Comparison of ENCODE assay signal across 33 mouse cellular contexts in genomic region chr13:112645529-112646186, GRCm38 (mm10). TPM values are rescaled to one million over a fixed set of nuclear protein-coding genes. Genes with fewer than 3 reads are reported as not detected.
DNase-seq lines count a peak whose midpoint lies in the region; ATAC-seq and TF ChIP-seq lines count a peak whose summit lies in the region.
"Had no signal": no experiment of that assay in that cellular context is flagged by ENCODE, and none has a peak within 500 bp of the region (broad histone marks: within the 10 kb centered on the region; RNA-seq: fewer than 3 reads in every experiment).

No protein-coding gene starts in this region.

- H3K4me1 ChIP-seq in MEL (ENCODE audit: control insufficient read depth in 1 of 2, insufficient read depth in 2 of 2, low read length in 2 of 2), result peaks cover 24 to 53% of the 10 kb centered on the region in 2 experiments
- H3K4me1 ChIP-seq in liver, embryonic 12.5 days, result peaks cover 33% of the 10 kb centered on the region
- no peaks in the 10 kb centered on the region; the same call in 1 of the 2 replicates for H3K4me1 ChIP-seq in liver, postnatal 0 days (ENCODE audit: insufficient read depth)
- H3K4me1 ChIP-seq: embryonic facial prominence, embryonic 13.5 days; forebrain, embryonic 12.5 days; intestine, embryonic 15.5 days; neural tube, embryonic 12.5 days had no signal

- TF ChIP-seq EP300 in MEL (IDR thresholded peaks at IDR 0.05; ENCODE audit: low read depth in 1 of 2, low read length in 2 of 2), result peak; percentile 93 to 95
- peak; percentile 90 for TF ChIP-seq EP300 in liver, postnatal 0 days (IDR thresholded peaks at IDR 0.05; ENCODE audit: low read depth)

- H3K36me3 ChIP-seq in MEL (ENCODE audit: control insufficient read depth in 1 of 2, insufficient read depth in 2 of 2, low read length in 2 of 2), result peaks cover 0 to 50% of the 10 kb centered on the region in 2 experiments; a peak in 2 of 4 replicates
- no peaks in the 10 kb centered on the region for H3K36me3 ChIP-seq in liver, embryonic 12.5 days
- H3K36me3 ChIP-seq in liver, postnatal 0 days (replicated peaks; ENCODE audit: insufficient read depth, low read length), result no peaks in the 10 kb centered on the region
- H3K36me3 ChIP-seq: embryonic facial prominence, embryonic 13.5 days; forebrain, embryonic 12.5 days; intestine, embryonic 15.5 days; neural tube, embryonic 12.5 days had no signal

- ATAC-seq in liver, embryonic 12.5 days, result peak; percentile 92
- ATAC-seq in liver, postnatal 0 days, result peak; percentile 72
- ATAC-seq: hindbrain, postnatal 0 days; intestine, embryonic 15.5 days had no signal

- H3K27me3 ChIP-seq in MEL (ENCODE audit: control insufficient read depth in 1 of 2, insufficient read depth in 2 of 2, low read length in 2 of 2), result no peaks in the 10 kb centered on the region
- H3K27me3 ChIP-seq in liver, embryonic 12.5 days (replicated peaks), result no peaks in the 10 kb centered on the region
- no peaks in the 10 kb centered on the region for H3K27me3 ChIP-seq in liver, postnatal 0 days (ENCODE audit: insufficient read depth, low read length)
- H3K27me3 ChIP-seq: CH12.LX; embryonic facial prominence, embryonic 13.5 days; forebrain, embryonic 12.5 days; intestine, embryonic 15.5 days; neural tube, embryonic 12.5 days had no signal

- no peak for TF ChIP-seq CTCF in MEL (IDR thresholded peaks at IDR 0.05 in 2 of 3, conservative IDR thresholded peaks at IDR 0.05 in 1 of 3; ENCODE audit: control insufficient read depth in 1 of 3, insufficient read depth in 1 of 3, low read depth in 2 of 3, low read length in 3 of 3, poor library complexity in 1 of 3, severe bottlenecking in 1 of 3)
- TF ChIP-seq CTCF in liver, postnatal 0 days (IDR thresholded peaks at IDR 0.05; ENCODE audit: low read depth), result no peak

- H3K27ac ChIP-seq in MEL (ENCODE audit: control insufficient read depth, low read depth, low read length), result peak overlapping the region; percentile 88
- H3K27ac ChIP-seq in liver, embryonic 12.5 days, result peak overlapping the region; percentile 76
- no peak overlapping the region for H3K27ac ChIP-seq in liver, postnatal 0 days (ENCODE audit: low read depth)
- H3K27ac ChIP-seq: embryonic facial prominence, embryonic 13.5 days; forebrain, embryonic 12.5 days; hindbrain, postnatal 0 days; intestine, embryonic 15.5 days; kidney, postnatal 0 days; macrophage; neural tube, embryonic 12.5 days had no signal

- H3K9ac ChIP-seq in MEL (ENCODE audit: control insufficient read depth, low read depth, low read length, poor library complexity, severe bottlenecking), result no peak overlapping the region; the same call in 1 of the 2 replicates
- H3K9ac ChIP-seq in liver, embryonic 12.5 days, result no peak overlapping the region
- no peak overlapping the region for H3K9ac ChIP-seq in liver, postnatal 0 days (replicated peaks)
- H3K9ac ChIP-seq: embryonic facial prominence, embryonic 13.5 days; forebrain, embryonic 12.5 days; intestine, embryonic 15.5 days; neural tube, embryonic 12.5 days had no signal

- 93% methylated on average over 1 of the region's 1 CpGs for WGBS in liver, embryonic 12.5 days (ENCODE audit: insufficient replicate concordance)
- whole genome bisulfite sequencing in liver, postnatal 0 days (ENCODE audit: insufficient replicate concordance), result 70% methylated on average over 1 of the region's 1 CpGs

- H3K9me3 ChIP-seq in MEL (replicated peaks; ENCODE audit: insufficient read depth, low read length), result no peaks in the 10 kb centered on the region
- no peaks in the 10 kb centered on the region for H3K9me3 ChIP-seq in liver, embryonic 12.5 days (replicated peaks)
- H3K9me3 ChIP-seq in liver, postnatal 0 days (ENCODE audit: low read length), result no peaks in the 10 kb centered on the region
- H3K9me3 ChIP-seq: embryonic facial prominence, embryonic 13.5 days; forebrain, embryonic 12.5 days; intestine, embryonic 15.5 days; neural tube, embryonic 12.5 days had no signal

- peak overlapping the region; percentile 5; the same call in 1 of the 2 replicates for H3K4me2 ChIP-seq in liver, embryonic 12.5 days
- H3K4me2 ChIP-seq in liver, postnatal 0 days (ENCODE audit: low read depth, low read length), result no peak overlapping the region
- H3K4me2 ChIP-seq: embryonic facial prominence, embryonic 13.5 days; forebrain, embryonic 12.5 days; intestine, embryonic 15.5 days; midbrain, embryonic 11.5 days; neural tube, embryonic 12.5 days had no signal

- TF ChIP-seq RAD21 in MEL (IDR thresholded peaks at IDR 0.05; ENCODE audit: low read depth, low read length), result no peak

- DNase-seq in A20 (ENCODE audit: low read depth, low spot score) (peak; percentile 26), MEL (ENCODE audit: low read depth, low spot score) (peak; percentile 66)
- DNase-seq in liver, postnatal 0 days, result no peak
- DNase-seq in lung, postnatal 10 days, result no peak
- no peak for DNase-seq in lung, postnatal 25 days (ENCODE audit: low spot score)
- no peak for DNase-seq in thymus, adult 18-20 months
- DNase-seq: adrenal gland, postnatal 14 days; cerebellum, adult 11-12 months; cerebellum, adult 9-11 months; gastrocnemius, postnatal 10 days; heart, postnatal 14 days; kidney, adult 2 months; kidney, postnatal 4 days; thymus, postnatal 25 days had no signal

- no peaks in the 10 kb centered on the region for H3K79me2 ChIP-seq in MEL (ENCODE audit: control insufficient read depth, insufficient read depth, low read length, poor library complexity)

- TF ChIP-seq POLR2A in MEL (IDR thresholded peaks at IDR 0.05; ENCODE audit: control insufficient read depth in 1 of 2, insufficient read depth in 1 of 2, low read depth in 1 of 2, low read length in 2 of 2, poor library complexity in 1 of 2), result no peak

- H3K4me3 ChIP-seq in MEL (ENCODE audit: control insufficient read depth in 1 of 2, insufficient read depth in 1 of 2, low read depth in 2 of 2, low read length in 2 of 2), result no peak overlapping the region
- no peak overlapping the region for H3K4me3 ChIP-seq in liver, embryonic 12.5 days
- H3K4me3 ChIP-seq in liver, postnatal 0 days (ENCODE audit: low read depth, low read length), result no peak overlapping the region
- H3K4me3 ChIP-seq: embryonic facial prominence, embryonic 13.5 days; erythroblast, embryonic 14.5 days; forebrain, embryonic 12.5 days; intestine, embryonic 15.5 days; myocyte; neural tube, embryonic 12.5 days had no signal

TF ChIP-seq in MEL, 35 proteins besides CTCF, POLR2A, EP300 and RAD21 (continues in another document):
- TF ChIP-seq HCFC1 (IDR thresholded peaks at IDR 0.05; ENCODE audit: low read depth, low read length) (no peak), ELF1 (IDR thresholded peaks at IDR 0.05; ENCODE audit: low read depth, low read length) (no peak), MYB (IDR thresholded peaks at IDR 0.05; ENCODE audit: low read depth, low read length) (peak; percentile 87), POLR2AphosphoS2 (IDR thresholded peaks at IDR 0.05; ENCODE audit: low read length) (no peak), ZMIZ1 (IDR thresholded peaks at IDR 0.05; ENCODE audit: low read depth, low read length) (no peak), JUND (IDR thresholded peaks at IDR 0.05; ENCODE audit: low read depth, low read length) (no peak), MAX (IDR thresholded peaks at IDR 0.05; ENCODE audit: low read length) (peak; percentile 24; the same call in 1 of the 2 replicates), USF2 (IDR thresholded peaks at IDR 0.05; ENCODE audit: borderline replicate concordance in 1 of 2, insufficient read depth in 1 of 2, low read depth in 1 of 2, low read length in 2 of 2) (no peak), RCOR1 (IDR thresholded peaks at IDR 0.05; ENCODE audit: low read depth, low read length) (no peak), MYC (IDR thresholded peaks at IDR 0.05; ENCODE audit: low read depth, low read length) (peak; percentile 62; the same call in 1 of the 2 replicates), GABPA (IDR thresholded peaks at IDR 0.05; ENCODE audit: low read depth, low read length) (no peak), POLR2AphosphoS5 (IDR thresholded peaks at IDR 0.05; ENCODE audit: borderline replicate concordance, low read depth, low read length) (no peak), MAFK (IDR thresholded peaks at IDR 0.05; ENCODE audit: borderline replicate concordance, low read depth, low read length) (no peak), USF1 (IDR thresholded peaks at IDR 0.05; ENCODE audit: low read depth, low read length) (no peak), CHD2 (IDR thresholded peaks at IDR 0.05; ENCODE audit: low read length) (no peak), SMC3 (IDR thresholded peaks at IDR 0.05; ENCODE audit: low read depth, low read length) (no peak), MAZ (IDR thresholded peaks at IDR 0.05; ENCODE audit: low read depth, low read length) (no peak), KAT2A (conservative IDR thresholded peaks at IDR 0.05; ENCODE audit: low read depth, low read length) (no peak), TCF12 (IDR thresholded peaks at IDR 0.05; ENCODE audit: low read depth, low read length) (peak; percentile 95), E2F4 (IDR thresholded peaks at IDR 0.05; ENCODE audit: borderline replicate concordance, low read depth, low read length) (no peak), NELFE (IDR thresholded peaks at IDR 0.05; ENCODE audit: low read depth, low read length) (no peak), GATA1 (IDR thresholded peaks at IDR 0.05; ENCODE audit: low read depth, low read length) (peak; percentile 91), MXI1 (IDR thresholded peaks at IDR 0.05; ENCODE audit: low read depth, low read length) (peak; percentile 24; the same call in 1 of the 2 replicates)

RNA-seq across cellular contexts. Expression of gene Ddx4, which starts 6.6 kb away (rescaled TPM):
- 0.95 and 1.3 TPM in 2 replicates for total RNA-seq in MEL (2012; rRNA removed)
- under 1 TPM in 1 of 2 experiments, not detected in 1; 0.31 TPM for polyA plus RNA-seq in MEL (2012; ENCODE audit: insufficient read depth in 1 of 2, insufficient read length in 2 of 2, low read depth in 1 of 2, low replicate concordance in 2 of 2, missing spikeins in 1 of 2)
- polyA plus RNA-seq in liver, embryonic 12.5 days (2016; fragmentation: Nextera tagmentation; extraction: Ambion mirVana), result 0.35 and 0.49 TPM in 2 replicates
- 0.09 and 0.14 TPM in 2 replicates for polyA plus RNA-seq in liver, postnatal 0 days (2015; fragmentation: Nextera tagmentation; extraction: Ambion mirVana)
- total RNA-seq: liver, adult 2 months had no signal
- polyA plus RNA-seq: C2C12; erythroblast, embryonic 14.5 days; liver, adult 2 months; myocyte had no signal

RNA-seq across cellular contexts. Expression of gene Slc38a9, which starts 14.9 kb away (rescaled TPM):
- total RNA-seq in MEL (2012; rRNA removed), result 11.9 and 14.1 TPM in 2 replicates
- 10 to 100 TPM in 1 of 2 experiments, not detected in 1; 10.8 TPM for polyA plus RNA-seq in MEL (2012; ENCODE audit: insufficient read depth in 1 of 2, insufficient read length in 2 of 2, low read depth in 1 of 2, low replicate concordance in 2 of 2, missing spikeins in 1 of 2)
- 12.1 and 13.6 TPM in 2 replicates for polyA plus RNA-seq in liver, embryonic 12.5 days (2016; fragmentation: Nextera tagmentation; extraction: Ambion mirVana)
- polyA plus RNA-seq in liver, postnatal 0 days (2015; fragmentation: Nextera tagmentation; extraction: Ambion mirVana), result 10.9 and 11.9 TPM in 2 replicates

RNA-seq across cellular contexts. Expression of gene Il31ra, which starts 51.5 kb away (rescaled TPM):
- total RNA-seq in MEL (2012; rRNA removed), result 2.1 and 2.2 TPM in 2 replicates
- polyA plus RNA-seq in MEL (2012; ENCODE audit: insufficient read depth in 1 of 2, insufficient read length in 2 of 2, low read depth in 1 of 2, low replicate concordance in 2 of 2, missing spikeins in 1 of 2), result 1 to 10 TPM in 1 of 2 experiments, not detected in 1; 2.1 TPM
- 0.06 and 0.14 TPM in 2 replicates for polyA plus RNA-seq in liver, embryonic 12.5 days (2016; fragmentation: Nextera tagmentation; extraction: Ambion mirVana)
- 0.06 and 0.11 TPM in 2 replicates for polyA plus RNA-seq in liver, postnatal 0 days (2015; fragmentation: Nextera tagmentation; extraction: Ambion mirVana)
- total RNA-seq: CH12.LX; ES-E14; heart, adult 8-10 months; hindbrain, postnatal 0 days; liver, adult 2 months had no signal
- polyA plus RNA-seq: C2C12; erythroblast, embryonic 14.5 days; hindbrain, embryonic 11.5 days; hindbrain, postnatal 0 days; limb, embryonic 11.5 days; liver, adult 2 months; lung, embryonic 16.5 days; macrophage; midbrain, embryonic 11.5 days; myocyte had no signal

Comparison
In these comparisons a context has a peak if more than half of its experiments do, and no peak if none do; other contexts are left out.
1. DNase-seq: peak in A20 (single experiment) and MEL (single experiment); none in liver, postnatal 0 days (single experiment), lung, postnatal 10 days (single experiment), lung, postnatal 25 days (single experiment) and thymus, adult 18-20 months (0 of 2).